Mouse (Mus musculus) mesoderm, embryonic 11.5 days (tissue): Measurements from ENCODE around the gene Dera.

Experiments used
- DNase-seq: peaks from one replicate; pipeline ENCODE4 v3.0.0-alpha.2; 2012; ENCODE audit warnings: low read depth, low spot score

Gene Dera

GRCm38 (mm10) chr6:137806342-137806741, 52.0 kb downstream of the Dera start:
- DNase-seq, result no peak

- no peak for DNase-seq
These were observed 52.5 kb downstream of the Dera start for GRCm38 (mm10) chr6:137806806-137807205.

- no peak for DNase-seq
These were observed 53.0 kb downstream of the Dera start for GRCm38 (mm10) chr6:137807296-137807695.

GRCm38 (mm10) chr6:137808706-137809105, 54.4 kb downstream of the Dera start:
- DNase-seq, result no peak

- no peak for DNase-seq
These were observed 55.8 kb downstream of the Dera start for GRCm38 (mm10) chr6:137810136-137810535.

GRCm38 (mm10) chr6:137814006-137814405, 59.7 kb downstream of the Dera start:
- DNase-seq, result no peak

GRCm38 (mm10) chr6:137816508-137816907, 62.2 kb downstream of the Dera start:
- DNase-seq, result no peak

GRCm38 (mm10) chr6:137822550-137822949, 68.2 kb downstream of the Dera start:
- no peak for DNase-seq

- DNase-seq, result no peak
These were observed 70.0 kb downstream of the Dera start for GRCm38 (mm10) chr6:137824046-137825021.

GRCm38 (mm10) chr6:137825022-137825613, 70.8 kb downstream of the Dera start:
- no peak for DNase-seq

- no peak for DNase-seq
These were observed 74.9 kb downstream of the Dera start for GRCm38 (mm10) chr6:137829056-137829776.

GRCm38 (mm10) chr6:137836799-137837198, 82.5 kb downstream of the Dera start:
- DNase-seq, result no peak

GRCm38 (mm10) chr6:137843337-137843736, 89.0 kb downstream of the Dera start:
- no peak for DNase-seq

- DNase-seq, result no peak
These were observed 103.2 kb downstream of the Dera start for GRCm38 (mm10) chr6:137857198-137858194.

GRCm38 (mm10) chr6:137869903-137870580, 115.7 kb downstream of the Dera start:
- no peak for DNase-seq

- DNase-seq, result no peak
These were observed 116.3 kb downstream of the Dera start for GRCm38 (mm10) chr6:137870667-137871066.

GRCm38 (mm10) chr6:137872055-137872735, 117.8 kb downstream of the Dera start:
- peak; percentile 61 for DNase-seq

GRCm38 (mm10) chr6:137874471-137875244, 120.3 kb downstream of the Dera start:
- no peak for DNase-seq

- no peak for DNase-seq
These were observed 131.3 kb downstream of the Dera start for GRCm38 (mm10) chr6:137885644-137886043.
